Mouse (Mus musculus) lung, postnatal 36 days (tissue): ENCODE results near the gene Kbtbd6.

Source experiments
- DNase-seq: peaks from one replicate; pipeline ENCODE4 v3.0.0; 2022; ENCODE audit warnings: mixed read lengths

Kbtbd6 gene

DNA sequence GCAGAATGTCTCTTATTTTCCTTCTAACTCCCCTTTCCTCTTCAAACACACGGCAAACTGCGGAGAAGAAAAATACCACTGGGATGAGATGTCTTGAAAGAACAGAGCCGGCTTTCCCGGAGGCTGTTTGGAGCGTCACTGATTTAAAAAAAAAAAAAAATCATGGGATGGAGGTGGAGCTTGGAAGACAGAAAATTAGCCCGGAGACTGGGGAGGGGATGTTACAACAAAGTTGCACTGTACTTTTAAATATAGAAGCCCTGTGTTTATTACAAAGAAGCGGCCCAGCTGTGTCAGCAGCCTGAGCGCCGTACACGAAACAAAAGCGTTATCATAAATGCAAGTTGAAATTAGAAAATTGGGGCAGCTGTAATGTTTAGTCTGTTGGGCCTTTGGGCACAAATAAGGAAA, 30.6 kb downstream of the Kbtbd6 start:
- DNase-seq: peak; percentile 72

DNA sequence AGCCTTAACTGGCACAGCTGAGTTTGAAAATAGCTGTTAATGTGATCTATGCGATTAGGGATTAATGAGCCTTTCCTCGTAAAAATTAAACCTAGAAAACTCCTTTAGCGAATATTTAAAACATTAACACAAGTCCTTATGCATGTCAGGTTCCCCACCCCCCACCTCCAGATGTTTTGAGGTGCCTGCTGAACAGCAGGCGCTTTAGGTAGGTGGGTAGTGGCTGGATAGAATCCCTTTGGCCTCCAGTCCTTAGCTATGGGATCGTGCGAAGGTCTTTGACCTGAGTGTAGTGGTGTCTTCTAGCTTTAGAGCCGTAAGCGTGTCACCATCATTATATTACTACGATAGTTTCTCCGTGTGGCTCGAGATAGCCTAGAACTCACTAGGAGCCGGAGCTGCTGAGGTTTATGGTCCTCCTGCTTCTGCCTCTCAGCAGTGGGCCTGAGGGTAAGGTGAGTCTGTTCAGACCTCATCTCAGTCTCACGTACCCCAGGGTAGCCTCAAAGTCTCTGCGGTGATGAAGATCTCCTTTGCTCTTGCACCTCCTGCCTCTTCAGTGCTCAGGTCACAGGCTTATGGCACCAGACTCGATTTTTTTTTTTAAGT, 31.2 kb downstream of the Kbtbd6 start:
- DNase-seq: no peak

DNA sequence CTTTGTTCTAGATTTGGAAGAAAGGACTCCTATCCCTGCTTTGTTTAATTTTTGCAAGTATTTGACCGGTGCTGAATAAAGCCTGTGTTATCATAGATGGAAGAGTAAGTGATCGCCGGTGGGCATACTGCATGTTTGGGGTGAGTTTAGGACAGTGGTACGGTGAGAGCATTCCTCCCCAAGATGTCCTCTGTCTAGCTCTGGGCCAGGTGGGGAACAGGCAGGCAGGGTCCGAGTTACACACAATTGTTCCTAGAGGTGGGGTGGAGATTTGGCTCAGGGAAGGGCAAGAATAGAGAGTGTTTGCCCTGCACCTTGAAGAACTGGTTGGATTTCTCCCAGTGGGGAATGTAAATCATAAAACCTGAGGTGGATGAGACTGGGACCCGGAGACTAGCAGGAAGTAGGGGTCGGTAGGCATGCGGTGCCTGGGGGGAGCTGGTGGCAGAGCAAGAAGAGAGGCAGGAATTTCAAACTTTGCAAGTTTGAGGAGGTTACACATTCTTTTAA, 32.0 kb downstream of the Kbtbd6 start:
- DNase-seq: peak; percentile 59

DNA sequence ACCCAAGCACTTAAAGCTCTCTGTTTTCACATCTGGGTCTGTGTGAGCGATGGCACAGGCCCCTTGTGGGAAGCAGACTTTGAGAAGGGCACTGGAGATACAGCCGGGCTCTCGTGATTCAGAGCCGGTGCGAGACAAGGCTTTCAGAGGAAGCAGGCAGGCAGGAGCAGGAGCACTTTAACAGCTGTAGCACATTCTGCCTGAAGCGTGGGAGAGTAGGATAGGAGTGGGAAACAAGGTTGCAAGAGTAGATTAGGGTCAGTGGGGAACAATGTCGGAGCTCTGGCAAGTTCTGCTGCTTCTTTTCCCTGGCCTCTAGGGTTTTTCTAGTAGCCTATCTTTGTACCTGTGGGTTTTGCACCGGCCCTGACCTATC, 35.0 kb downstream of the Kbtbd6 start:
- no peak for DNase-seq

DNA sequence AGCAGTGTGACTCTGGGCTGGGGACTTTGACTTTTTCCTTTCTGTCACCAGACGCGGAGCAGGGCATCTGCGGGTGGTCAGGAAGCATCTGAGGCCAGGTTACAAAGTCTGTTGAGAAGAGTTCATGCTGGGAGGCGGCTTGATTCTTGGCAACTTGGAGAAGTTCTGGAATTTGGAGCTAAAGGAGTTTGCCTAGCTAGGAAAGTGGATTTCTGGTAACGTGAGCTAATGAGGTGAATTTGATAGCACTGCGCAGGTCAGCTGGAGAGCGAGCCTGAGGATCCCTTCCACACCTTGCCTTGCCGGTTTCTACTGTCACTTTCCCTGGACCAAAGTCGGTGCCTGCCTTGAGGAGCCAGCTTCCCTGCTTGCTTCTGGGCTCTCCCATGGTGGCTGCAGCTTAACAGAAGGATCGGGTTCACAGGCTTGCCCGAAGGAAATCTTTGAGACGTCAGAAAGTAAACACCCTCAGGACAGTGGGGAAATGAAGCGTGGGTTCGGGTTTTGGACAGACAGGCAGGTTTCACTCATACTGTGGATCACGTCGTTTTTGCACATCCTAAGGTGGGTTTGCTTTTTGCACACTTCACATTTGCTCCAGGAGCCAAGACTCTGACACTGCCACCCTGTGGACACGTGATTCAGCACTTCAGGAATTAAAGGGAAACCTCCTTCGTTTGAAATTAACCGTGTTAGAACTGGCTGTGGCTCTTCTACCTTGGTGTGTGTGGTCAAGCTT, 35.5 kb downstream of the Kbtbd6 start:
- peak; percentile 76 for DNase-seq

DNA sequence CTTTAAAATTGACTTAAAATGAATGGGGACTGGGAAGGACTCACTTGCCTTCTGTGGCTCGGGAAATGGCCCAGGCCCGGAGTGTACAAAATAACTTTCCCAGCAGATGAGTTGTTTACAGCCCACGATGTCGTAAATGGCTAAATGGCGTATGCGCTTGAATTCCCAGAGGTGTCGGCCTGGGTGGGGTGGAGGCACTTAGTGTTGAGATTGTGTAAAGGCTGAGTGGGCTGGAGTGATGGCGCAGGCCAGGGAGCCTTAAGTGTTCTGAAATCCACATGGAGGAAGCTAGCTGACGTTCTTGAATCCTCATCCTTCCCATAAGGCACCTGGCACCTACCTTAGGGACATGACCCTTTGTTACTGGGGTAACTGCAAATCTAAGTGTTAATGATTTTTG, 36.9 kb downstream of the Kbtbd6 start:
- DNase-seq: peak; percentile 79

DNA sequence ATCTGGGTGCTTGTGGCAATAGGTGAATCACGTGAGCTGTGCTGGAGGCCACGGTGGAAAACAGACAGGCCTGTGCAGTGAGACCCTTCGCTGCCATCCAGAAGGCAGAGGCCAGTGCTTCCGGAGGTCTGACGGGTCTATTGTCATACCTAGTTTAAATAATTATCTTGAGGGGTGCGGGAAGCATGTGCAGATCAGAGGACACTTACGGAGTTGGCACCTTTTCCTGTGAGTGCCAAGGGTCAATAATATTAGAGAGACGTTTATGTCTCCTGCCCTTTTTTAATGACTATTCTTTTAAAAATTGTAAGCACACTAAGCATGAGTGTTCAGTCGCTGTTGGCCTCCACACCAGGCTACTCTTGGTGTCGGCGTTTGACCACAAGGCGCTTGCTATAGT, 37.5 kb downstream of the Kbtbd6 start:
- DNase-seq: no peak

DNA sequence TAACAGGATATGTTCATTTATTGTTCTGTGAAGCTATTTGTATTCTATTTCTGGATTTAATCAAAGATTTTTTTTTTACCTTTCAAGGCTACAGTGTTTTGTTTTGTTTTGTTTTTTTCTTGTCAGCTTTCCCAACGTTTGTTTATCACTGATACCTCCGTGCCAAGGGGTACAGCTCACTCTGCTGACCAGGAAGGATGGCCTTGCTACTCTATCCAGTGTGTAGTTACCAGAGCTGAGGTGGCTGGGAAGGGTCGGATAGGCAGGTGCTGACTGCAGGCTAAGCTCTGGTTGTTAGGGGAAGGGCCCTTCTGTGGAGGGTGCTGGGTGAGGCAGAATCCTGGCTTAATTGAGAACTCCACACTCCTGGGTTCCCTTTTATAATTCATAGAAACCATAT, 38.6 kb downstream of the Kbtbd6 start:
- DNase-seq: no peak

DNA sequence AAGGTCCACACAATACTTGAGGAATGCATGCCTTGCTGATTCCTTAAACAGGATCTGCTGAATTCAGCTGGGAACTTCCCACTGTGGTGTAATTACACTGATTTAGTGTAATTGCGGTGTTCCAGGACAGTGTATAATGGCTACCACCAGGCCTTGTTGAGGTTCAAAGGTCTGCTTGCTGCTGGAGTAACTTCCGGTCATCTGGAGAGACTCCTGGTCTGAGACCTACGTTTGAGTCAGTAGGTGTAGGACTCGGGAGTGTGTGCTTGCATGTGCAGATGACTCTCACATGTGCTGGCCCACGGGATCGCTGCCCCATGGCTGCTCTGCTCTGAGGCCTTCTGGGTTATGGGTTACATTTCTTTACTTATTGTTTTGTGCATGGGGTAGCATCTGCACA, 42.7 kb downstream of the Kbtbd6 start:
- no peak for DNase-seq

DNA sequence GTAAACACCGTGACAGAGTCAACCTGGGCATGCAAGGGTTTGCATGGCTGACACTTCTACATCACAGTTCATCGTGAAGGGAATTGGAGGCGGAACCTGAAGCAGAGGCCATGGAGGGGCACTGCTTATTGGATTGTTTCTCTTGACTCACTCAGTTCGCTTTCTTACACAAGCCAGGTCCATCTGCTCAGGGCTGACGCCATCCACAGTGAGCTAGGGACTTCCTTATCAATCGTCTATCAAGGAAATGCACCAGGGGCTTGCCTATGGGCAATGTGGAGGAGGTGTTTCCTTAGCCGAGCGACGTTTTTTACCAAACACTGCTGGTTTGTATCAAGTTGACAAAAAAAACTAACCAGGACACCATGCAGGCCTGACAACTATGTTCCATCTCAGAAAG, 47.7 kb downstream of the Kbtbd6 start:
- DNase-seq: no peak

DNA sequence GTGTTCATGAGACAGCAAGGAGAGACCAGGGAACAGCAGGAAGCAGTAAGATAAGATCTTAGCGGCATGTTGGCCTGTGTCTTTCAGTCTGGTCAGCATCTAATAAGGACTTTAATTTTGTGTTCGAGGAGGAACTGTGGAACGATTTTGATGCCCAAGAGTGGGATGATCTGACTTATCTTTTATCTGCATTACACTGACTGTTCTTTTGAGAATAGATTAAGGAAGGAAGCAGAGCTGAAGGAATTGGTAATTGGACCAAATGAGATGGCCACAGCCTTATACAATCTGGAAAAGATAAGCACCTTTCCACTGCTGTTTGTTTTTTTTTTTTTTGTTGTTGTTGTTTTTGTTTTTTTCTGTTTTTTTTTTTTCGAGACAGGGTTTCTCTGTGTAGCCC, 49.1 kb downstream of the Kbtbd6 start:
- no peak for DNase-seq

DNA sequence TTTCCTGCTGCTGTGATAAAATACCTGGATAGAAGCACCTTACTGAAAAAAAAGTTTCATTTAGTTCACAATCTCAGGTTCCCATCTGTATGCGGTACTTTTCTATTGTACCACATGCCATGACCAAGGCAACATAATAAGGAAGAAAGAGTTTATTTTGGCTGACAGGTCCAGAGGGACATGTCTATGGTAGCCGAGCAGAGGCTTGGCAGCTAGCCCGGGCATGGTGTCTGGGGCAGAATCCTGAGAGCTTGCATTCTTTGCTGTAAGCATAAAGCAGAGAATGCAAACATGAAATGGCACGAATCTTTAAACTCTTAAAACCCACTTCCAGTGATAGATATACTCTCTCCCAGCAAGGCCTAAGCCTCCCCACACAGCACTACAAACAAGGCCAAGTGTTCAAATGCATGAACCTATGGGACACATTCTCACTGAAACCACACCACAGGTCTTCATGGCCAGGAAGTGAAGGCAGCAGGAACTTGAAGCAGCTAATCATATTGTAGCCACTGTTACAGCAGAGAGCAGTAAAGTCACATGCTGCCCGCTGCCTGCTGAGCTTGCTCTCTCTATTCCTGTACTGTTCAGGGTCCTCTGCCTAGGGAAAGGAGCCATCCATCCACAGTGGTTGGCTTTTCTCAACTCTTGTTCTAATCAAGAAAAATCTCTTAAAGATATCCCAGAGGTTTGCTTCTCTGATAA, 51.9 kb downstream of the Kbtbd6 start:
- DNase-seq: peak; percentile 64
